Mouse (Mus musculus) midbrain, embryonic 10.5 days (tissue): ENCODE measurements around the gene Plin2. TPM values are rescaled to one million over a fixed set of nuclear protein-coding genes. Genes with fewer than 3 reads are reported as not detected.
A peak's percentile ranks its signal among the peaks of the same experiment; 100 is the strongest.
"Not testable (repeated sequence)": the region's sequence is repeated elsewhere in the genome, so short reads cannot be mapped to it uniquely, and the experiment has no call there.

Experiments used
- DNase-seq: peaks from one replicate; pipeline ENCODE4 v3.0.0-alpha.2; 2017; ENCODE audit warnings: low spot score
- H3K27ac ChIP-seq: fragments of 300-500 bp; sonication (generic); replicated peaks from 2 replicates; pipeline ENCODE4 v1.5.1; 2016; ENCODE audit warnings: mild to moderate bottlenecking
- H3K27me3 ChIP-seq: fragments of 300-500 bp; sonication (generic); 2 replicates; pipeline ENCODE4 v1.6.1; 2016; ENCODE audit warnings: low read depth, mild to moderate bottlenecking; ENCODE audit not compliant: poor library complexity, severe bottlenecking
- H3K36me3 ChIP-seq: fragments of 300-500 bp; sonication (generic); 2 replicates; pipeline ENCODE4 v1.6.1; 2016; ENCODE audit warnings: mild to moderate bottlenecking, moderate library complexity
- H3K4me1 ChIP-seq: fragments of 300-500 bp; sonication (generic); 2 replicates; pipeline ENCODE4 v1.6.1; 2016
- H3K4me3 ChIP-seq: fragments of 300-500 bp; sonication (generic); 2 replicates; pipeline ENCODE4 v1.5.1; 2016; ENCODE audit warnings: mild to moderate bottlenecking, moderate library complexity
- H3K9me3 ChIP-seq: fragments of 300-500 bp; sonication (generic); replicated peaks from 2 replicates; pipeline ENCODE4 v1.6.1; 2016; ENCODE audit warnings: mild to moderate bottlenecking
- WGBS: fragments of 180-500 bp; shearing (Covaris S2); methylation state at CpG from one replicate; pipeline ENCODE4 v1.1.7; 2016; 5-methylcytosine and 5-hydroxymethylcytosine counted together
- polyA plus RNA-seq: library from polyadenylated mRNA; unstranded; fragments of >200 nt; fragmentation: Nextera tagmentation; extraction: Ambion mirVana; gene quantifications from 2 replicates; pipeline ENCODE4 v1.2.1, GENCODE M21; 2016

Plin2 gene
- polyA plus RNA-seq, 1 experiment from 2014 or later = 79.3 TPM

- 92% methylated on average over 2 of the region's 2 CpGs for WGBS
- H3K27ac ChIP-seq = no peak overlapping the region
- DNase-seq = no peak
- H3K36me3 ChIP-seq = no peaks in the 10 kb centered on the region
- H3K4me3 ChIP-seq = no peak overlapping the region
- no peaks in the 10 kb centered on the region; the same call in 1 of the 2 replicates for H3K4me1 ChIP-seq
- no peaks in the 10 kb centered on the region for H3K9me3 ChIP-seq
- no peaks in the 10 kb centered on the region for H3K27me3 ChIP-seq
Observed at GRCm38 (mm10) chr4:86679686-86680085, 9.8 kb upstream of the Plin2 start.

DNA sequence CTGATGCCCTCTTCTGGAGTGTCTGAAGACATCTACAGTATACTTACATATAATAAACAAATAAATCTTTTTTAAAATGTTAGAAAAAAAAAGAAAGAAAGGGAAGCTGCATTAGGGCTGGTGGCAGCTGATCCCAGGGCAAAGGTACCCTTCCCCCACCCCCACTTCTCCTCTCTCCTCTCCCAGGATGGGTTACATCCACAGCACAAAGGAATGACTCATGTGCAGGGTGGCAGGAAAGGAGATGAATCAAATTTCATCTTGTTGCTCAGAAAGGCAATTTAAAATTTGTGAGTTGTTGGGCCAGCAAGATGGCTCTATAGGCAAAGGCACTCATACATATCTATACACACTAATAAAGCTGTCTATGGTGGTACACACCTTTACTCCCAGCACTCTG lies 6.9 kb upstream of the Plin2 start:
- H3K4me3 ChIP-seq = no peak overlapping the region
- H3K4me1 ChIP-seq = peaks cover 6% of the 10 kb centered on the region; the same call in 1 of the 2 replicates
- no peaks in the 10 kb centered on the region for H3K9me3 ChIP-seq
- H3K36me3 ChIP-seq = no peaks in the 10 kb centered on the region
- DNase-seq = no peak
- no peak overlapping the region for H3K27ac ChIP-seq
- H3K27me3 ChIP-seq = no peaks in the 10 kb centered on the region

DNA sequence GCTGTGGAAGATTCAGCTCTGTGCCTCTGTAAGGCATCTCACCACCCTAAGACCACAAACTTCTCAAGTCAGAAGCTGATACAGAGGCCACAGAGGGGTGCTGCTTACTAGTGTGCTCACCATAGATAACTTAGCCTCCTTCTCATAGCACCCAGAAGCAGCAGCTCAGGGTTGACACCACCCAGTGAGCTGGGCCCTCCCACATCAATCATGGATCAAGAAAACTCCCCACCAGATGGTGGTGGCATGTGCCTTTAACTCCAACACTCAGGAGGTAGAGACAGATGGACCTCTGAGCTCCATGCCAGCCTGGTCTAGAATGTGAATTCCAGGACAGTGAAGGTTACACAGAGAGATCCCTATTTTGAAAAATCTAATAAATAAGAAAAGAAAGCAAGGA lies 4.9 kb upstream of the Plin2 start:
- H3K36me3 ChIP-seq, H3K4me3 ChIP-seq, H3K27ac ChIP-seq, DNase-seq, H3K27me3 ChIP-seq, H3K9me3 ChIP-seq: not testable (repeated sequence)
- peaks cover 20% of the 10 kb centered on the region for H3K4me1 ChIP-seq

GRCm38 (mm10) chr4:86674150-86674549 lies 4.3 kb upstream of the Plin2 start:
- H3K4me1 ChIP-seq = peaks cover 24% of the 10 kb centered on the region
- H3K27me3 ChIP-seq, H3K9me3 ChIP-seq, H3K4me3 ChIP-seq, H3K36me3 ChIP-seq, H3K27ac ChIP-seq, DNase-seq: not testable (repeated sequence)

DNA sequence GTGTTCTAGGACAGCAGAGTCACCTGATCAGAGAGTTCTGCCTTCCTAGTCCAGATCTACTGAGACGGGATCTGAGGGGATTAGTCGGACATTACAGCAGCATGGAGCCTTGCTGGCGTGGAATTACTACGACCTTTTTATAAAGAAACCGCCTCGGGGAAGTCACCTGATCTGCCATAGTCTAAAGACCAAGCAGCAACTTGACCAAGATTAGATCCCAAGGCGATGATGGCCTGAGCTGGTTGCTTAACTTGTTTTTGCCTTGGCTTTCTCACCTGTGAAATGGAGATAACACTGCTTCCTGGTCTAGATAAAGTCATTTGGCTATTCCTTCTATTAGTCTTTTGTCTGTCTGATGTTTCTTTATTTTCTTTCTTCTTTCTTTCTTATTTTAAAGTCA lies 2.6 kb upstream of the Plin2 start:
- H3K4me1 ChIP-seq = peaks cover 37% of the 10 kb centered on the region

GRCm38 (mm10) chr4:86671803-86672202 lies 1.9 kb upstream of the Plin2 start:
- Histone ChIP-seq H3K4me1 (peaks cover 37% of the 10 kb centered on the region), H3K36me3 (peaks cover 11% of the 10 kb centered on the region), H3K27ac (no peak overlapping the region), H3K9me3 (no peaks in the 10 kb centered on the region), H3K4me3 (no peak overlapping the region), H3K27me3 (no peaks in the 10 kb centered on the region)
- DNase-seq = no peak
- WGBS = 69% methylated on average over 3 of the region's 3 CpGs

More for the DNA sequence above, 2.6 kb upstream of the Plin2 start:
- Histone ChIP-seq H3K9me3 (no peaks in the 10 kb centered on the region), H3K4me3 (no peak overlapping the region), H3K36me3 (peaks cover 9% of the 10 kb centered on the region), H3K27ac (no peak overlapping the region), H3K27me3 (no peaks in the 10 kb centered on the region)
- DNase-seq = no peak
- 79% methylated on average over 7 of the region's 7 CpGs for WGBS

DNA sequence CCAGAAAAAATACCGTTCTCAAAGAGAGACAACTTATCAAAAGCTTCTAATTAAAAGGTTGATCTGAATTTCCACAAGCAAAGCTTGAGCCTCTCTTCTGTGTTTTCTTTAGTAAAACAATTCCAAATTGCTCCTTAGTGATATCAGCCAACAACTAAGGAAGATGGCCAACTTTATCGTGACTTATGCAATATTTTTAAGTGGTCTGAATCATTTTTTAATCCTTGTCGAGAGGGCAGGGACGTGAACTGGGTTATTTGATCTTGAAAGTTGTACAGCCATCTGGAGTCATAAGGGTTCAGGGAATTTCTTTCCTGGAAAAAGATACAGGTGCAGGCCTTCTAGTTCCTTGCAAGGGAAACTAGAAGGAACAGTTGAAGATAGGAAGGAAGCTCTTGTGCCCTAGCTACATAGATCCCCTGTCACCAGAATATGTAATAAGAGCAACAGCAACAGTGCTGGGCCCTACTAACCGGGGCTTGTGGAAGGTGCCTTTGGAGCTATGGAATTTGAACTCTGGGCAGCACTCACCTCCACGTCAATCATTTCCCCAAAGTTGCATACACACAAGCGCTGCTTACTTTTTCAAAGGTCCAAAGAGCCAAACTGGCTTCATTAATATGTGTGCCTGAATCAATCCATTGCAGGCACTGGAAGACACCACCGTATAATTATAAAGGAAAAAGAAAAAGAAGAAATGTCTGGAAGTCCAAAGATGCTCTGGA lies 884 bp upstream of the Plin2 start:
- Histone ChIP-seq H3K9me3 (no peaks in the 10 kb centered on the region), H3K36me3 (peaks cover 13% of the 10 kb centered on the region), H3K4me1 (peaks cover 37% of the 10 kb centered on the region), H3K27ac (peak overlapping the region; percentile 95), H3K27me3 (no peaks in the 10 kb centered on the region), H3K4me3 (no peak overlapping the region)
- WGBS = 78% methylated on average over 8 of the region's 8 CpGs
- no peak for DNase-seq

- not testable (repeated sequence) for H3K9me3 ChIP-seq, H3K27me3 ChIP-seq
- 18% methylated on average over 6 of the region's 6 CpGs for whole genome bisulfite sequencing
- Histone ChIP-seq H3K4me3 (peak overlapping the region; percentile 73), H3K36me3 (peaks cover 28% of the 10 kb centered on the region), H3K27ac (peak overlapping the region; percentile 95), H3K4me1 (peaks cover 37% of the 10 kb centered on the region)
- peak; percentile 21 for DNase-seq
Observed at GRCm38 (mm10) chr4:86669241-86669753, 563 bp downstream of the Plin2 start.

DNA sequence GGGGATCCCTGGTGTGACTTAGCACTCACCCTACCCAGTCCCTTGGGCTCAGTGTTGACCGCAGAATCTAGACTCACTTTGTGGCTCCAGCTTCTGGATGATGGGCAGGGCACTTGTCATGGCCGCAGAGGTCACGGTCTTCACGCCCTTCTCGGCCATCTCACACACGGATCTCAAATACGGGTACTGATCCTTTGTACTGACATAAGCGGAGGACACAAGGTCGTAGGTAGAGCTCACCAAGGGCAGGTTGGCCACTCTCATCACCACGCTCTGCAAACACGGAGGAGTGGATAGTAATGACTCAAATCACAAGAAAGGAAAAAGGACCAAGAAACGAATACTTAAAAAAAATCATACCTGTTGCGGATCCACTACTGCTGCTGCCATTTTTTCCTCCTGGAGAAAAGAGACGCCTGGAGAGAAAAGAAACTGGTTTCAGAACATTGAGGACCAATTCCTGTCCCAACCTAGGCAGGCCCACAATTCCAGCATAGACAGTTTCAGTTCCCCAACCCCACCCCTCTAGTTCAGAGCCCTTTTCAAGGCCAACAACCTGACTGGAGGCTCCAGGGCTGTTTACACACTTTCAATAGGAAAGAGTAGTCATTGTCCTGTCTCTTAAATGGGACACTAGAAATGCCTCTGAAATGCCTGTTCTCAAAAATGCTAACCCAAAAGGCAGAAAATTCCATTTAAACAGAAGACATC lies 1.4 kb downstream of the Plin2 start:
- H3K4me3 ChIP-seq = peak overlapping the region; percentile 73; the same call in 1 of the 2 replicates

DNA sequence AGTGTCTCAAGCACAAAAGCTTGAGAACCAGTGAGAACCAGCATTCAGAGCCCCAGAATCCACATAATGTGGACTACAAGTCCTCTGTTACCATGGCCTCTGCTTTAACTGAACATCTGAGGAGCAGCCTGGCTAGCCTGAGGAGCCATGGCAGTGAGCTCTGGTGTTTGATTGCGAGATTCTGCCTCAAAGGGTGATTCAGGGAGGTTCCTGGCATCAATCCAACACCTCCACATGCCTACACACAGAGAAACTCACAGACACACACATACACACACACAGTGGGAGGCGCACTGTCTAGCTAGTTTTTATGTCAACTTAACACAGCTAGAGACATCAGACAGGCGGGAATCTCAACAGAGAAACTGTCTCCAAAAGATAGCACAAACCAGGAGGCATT lies 4.3 kb downstream of the Plin2 start:
- no peaks in the 10 kb centered on the region for H3K9me3 ChIP-seq
- DNase-seq = no peak
- WGBS = 92% methylated on average over 3 of the region's 3 CpGs

More for the DNA sequence above, 1.4 kb downstream of the Plin2 start:
- no peaks in the 10 kb centered on the region for H3K9me3 ChIP-seq
- no peak overlapping the region for H3K27ac ChIP-seq
- WGBS = 96% methylated on average over 14 of the region's 14 CpGs
- peaks cover 34% of the 10 kb centered on the region for H3K36me3 ChIP-seq
- no peak for DNase-seq
- H3K27me3 ChIP-seq = no peaks in the 10 kb centered on the region
- H3K4me1 ChIP-seq = peaks cover 37% of the 10 kb centered on the region

GRCm38 (mm10) chr4:86663919-86664318 lies 5.9 kb downstream of the Plin2 start:
- H3K27me3 ChIP-seq = no peaks in the 10 kb centered on the region
- H3K9me3 ChIP-seq = no peaks in the 10 kb centered on the region
- DNase-seq = no peak
- H3K36me3 ChIP-seq = peaks cover 63% of the 10 kb centered on the region
- no peak overlapping the region for H3K27ac ChIP-seq
- peaks cover 11% of the 10 kb centered on the region for H3K4me1 ChIP-seq
- WGBS = 72% methylated on average over 4 of the region's 4 CpGs
- H3K4me3 ChIP-seq = no peak overlapping the region

More for the DNA sequence above, 4.3 kb downstream of the Plin2 start:
- Histone ChIP-seq H3K4me1 (peaks cover 26% of the 10 kb centered on the region), H3K4me3 (no peak overlapping the region), H3K27me3 (no peaks in the 10 kb centered on the region), H3K27ac (no peak overlapping the region), H3K36me3 (peaks cover 46% of the 10 kb centered on the region)

DNA sequence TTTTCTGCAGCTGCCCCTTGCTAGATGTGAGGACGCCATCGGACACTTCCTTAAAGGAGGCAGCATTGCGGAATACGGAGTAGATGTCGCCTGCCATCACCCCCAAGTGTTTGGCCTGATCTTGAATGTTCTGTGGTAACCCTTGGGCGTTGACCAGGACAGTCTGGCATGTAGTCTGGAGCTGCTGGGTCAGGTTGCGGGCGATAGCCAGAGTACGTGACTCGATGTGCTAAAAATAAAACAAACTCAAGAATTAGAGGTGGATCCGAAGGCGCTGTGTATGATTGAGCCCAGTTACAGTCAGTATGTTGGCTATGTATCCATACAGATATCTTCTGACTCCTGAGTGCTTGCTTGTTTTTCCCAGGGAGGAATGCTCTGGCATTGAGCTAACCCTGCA lies 12.7 kb downstream of the Plin2 start:
- Histone ChIP-seq H3K4me1 (no peaks in the 10 kb centered on the region), H3K36me3 (peaks cover 67% of the 10 kb centered on the region), H3K4me3 (no peak overlapping the region), H3K27me3 (no peaks in the 10 kb centered on the region), H3K9me3 (no peaks in the 10 kb centered on the region), H3K27ac (no peak overlapping the region)
- DNase-seq = no peak
- WGBS = 95% methylated on average over 12 of the region's 12 CpGs

GRCm38 (mm10) chr4:86656410-86656809 lies 13.4 kb downstream of the Plin2 start:
- peaks cover 60% of the 10 kb centered on the region for H3K36me3 ChIP-seq

More at GRCm38 (mm10) chr4:86656410-86656809, 13.4 kb downstream of the Plin2 start:
- 90% methylated on average over 8 of the region's 8 CpGs for WGBS
- H3K27ac ChIP-seq, H3K4me3 ChIP-seq, DNase-seq, H3K4me1 ChIP-seq, H3K9me3 ChIP-seq, H3K27me3 ChIP-seq: not testable (repeated sequence)
